Mouse (Mus musculus) frontal cortex, adult 2 months (tissue): ENCODE results near the gene Gm13271. TPM values are rescaled to one million over a fixed set of nuclear protein-coding genes. Genes with fewer than 3 reads are reported as not detected.
"Not testable (repeated sequence)": the region's sequence is repeated elsewhere in the genome, so short reads cannot be mapped to it uniquely, and the experiment has no call there.

Experiments used
- DNase-seq, 2 experiments: peaks; one replicate each; pipeline ENCODE4 v3.0.0; 2022; ENCODE audit warnings: low spot score in 1 of 2; ENCODE audit errors: extremely low spot score in 1 of 2
- polyA plus RNA-seq: library from polyadenylated mRNA; depleted of rRNA; stranded (reverse); fragments of >200 nt; gene quantifications from 2 replicates; pipeline ENCODE4 v1.2.3, GENCODE M21; 2012

The Gm13271 gene
- polyA plus RNA-seq, 1 experiment, result not detected

- peak; percentile 24 to 43 for DNase-seq
Measured at GRCm38 (mm10) chr4:88759610-88760268, 5.1 kb downstream of the Gm13271 start, which contains the start of gene Gm13283. Gene Gm13283 (plus strand): TSS chr4:88760119.

GRCm38 (mm10) chr4:88760431-88760830 is 5.8 kb downstream of the Gm13271 start:
- peak in 1 of 2 experiments; percentile 48 for DNase-seq

- DNase-seq, result peak; percentile 59 to 73
Measured at GRCm38 (mm10) chr4:88761776-88762175, 7.1 kb downstream of the Gm13271 start.

- not testable (repeated sequence) for DNase-seq
Measured at GRCm38 (mm10) chr4:88762341-88762740, 7.7 kb downstream of the Gm13271 start.

GRCm38 (mm10) chr4:88763384-88764018 is 8.8 kb downstream of the Gm13271 start:
- DNase-seq, result not testable (repeated sequence)

- DNase-seq, result not testable (repeated sequence)
Measured at GRCm38 (mm10) chr4:88773534-88773933, 18.9 kb downstream of the Gm13271 start, which contains the start of gene Gm13290. Gene Gm13290 (plus strand): TSS chr4:88773834.

- DNase-seq, result not testable (repeated sequence)
Measured at GRCm38 (mm10) chr4:88776622-88777021, 22.0 kb downstream of the Gm13271 start, which contains the start of gene Gm13289. Gene Gm13289 (plus strand): TSS chr4:88776922.

GRCm38 (mm10) chr4:88779550-88779949 is 24.9 kb downstream of the Gm13271 start, which contains the start of gene Gm13272:
Gene Gm13272 (plus strand): TSS chr4:88779850.
- not testable (repeated sequence) for DNase-seq

- DNase-seq, result not testable (repeated sequence)
Measured at GRCm38 (mm10) chr4:88780320-88780719, 25.7 kb downstream of the Gm13271 start.

- not testable (repeated sequence) for DNase-seq
Measured at GRCm38 (mm10) chr4:88781831-88782230, 27.2 kb downstream of the Gm13271 start, which contains the start of gene Ifnz. Gene Ifnz (plus strand): TSS chr4:88782131.

GRCm38 (mm10) chr4:88782335-88782734 is 27.7 kb downstream of the Gm13271 start:
- DNase-seq, result not testable (repeated sequence)

GRCm38 (mm10) chr4:88785409-88785808 is 30.7 kb downstream of the Gm13271 start, which contains the start of gene Gm13276:
Gene Gm13276 (plus strand): TSS chr4:88785709.
- DNase-seq, result not testable (repeated sequence)

GRCm38 (mm10) chr4:88788402-88788801 is 33.7 kb downstream of the Gm13271 start, which contains the start of gene Gm13277:
Gene Gm13277 (plus strand): TSS chr4:88788632.
- DNase-seq, result peak; percentile 16 to 80

- DNase-seq, result not testable (repeated sequence)
Measured at GRCm38 (mm10) chr4:88791250-88791649, 36.6 kb downstream of the Gm13271 start, which contains the start of gene Gm13278. Gene Gm13278 (plus strand): TSS chr4:88791550.

- DNase-seq, result peak; percentile 44 to 59
Measured at GRCm38 (mm10) chr4:88793936-88794675, 39.4 kb downstream of the Gm13271 start, which contains the start of gene Gm13275. Gene Gm13275 (plus strand): TSS chr4:88794487.

- not testable (repeated sequence) for DNase-seq
Measured at GRCm38 (mm10) chr4:88797097-88797496, 42.4 kb downstream of the Gm13271 start, which contains the start of gene Gm13279. Gene Gm13279 (plus strand): TSS chr4:88797397.

- DNase-seq, result not testable (repeated sequence)
Measured at GRCm38 (mm10) chr4:88799365-88799764, 44.7 kb downstream of the Gm13271 start, which contains the start of gene Gm13285. Gene Gm13285 (plus strand): TSS chr4:88799665.

GRCm38 (mm10) chr4:88802954-88803353 is 48.3 kb downstream of the Gm13271 start, which contains the start of gene Gm13287:
Gene Gm13287 (plus strand): TSS chr4:88803254.
- DNase-seq, result not testable (repeated sequence)
